Mouse (Mus musculus): ENCODE measurements around the gene Olfr237-ps1.

DNA sequence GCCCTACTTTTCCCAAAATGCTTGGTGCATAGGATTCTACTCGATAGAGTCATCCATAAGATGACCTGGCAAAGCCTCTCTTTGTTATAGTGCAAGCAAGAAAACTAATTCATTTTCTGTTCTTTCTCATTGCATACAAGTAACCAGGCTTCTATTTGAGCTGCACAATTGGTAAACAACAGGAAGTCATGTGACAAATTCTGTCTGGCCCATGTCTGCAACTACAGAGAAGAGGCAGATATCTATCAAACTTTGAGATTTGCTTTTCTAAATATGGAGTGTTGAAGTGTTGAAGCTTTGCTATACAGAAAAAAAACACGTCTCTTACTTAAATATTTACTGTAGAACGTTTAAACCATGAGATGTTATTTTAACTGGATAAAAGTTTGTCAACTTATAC is 51.7 kb downstream of the Olfr237-ps1 start:
- no peak for TF ChIP-seq EP300 (IDR thresholded peaks at IDR 0.05; ENCODE audit: low read depth)
- TF ChIP-seq CTCF (IDR thresholded peaks at IDR 0.05; ENCODE audit: low read depth), result no peak
